Mouse (Mus musculus) midbrain, embryonic 12.5 days (tissue): ENCODE results near the gene Srsf2. TPM values are rescaled to one million over a fixed set of nuclear protein-coding genes. Genes with fewer than 3 reads are reported as not detected.
"Not testable (repeated sequence)": the region's sequence is repeated elsewhere in the genome, so short reads cannot be mapped to it uniquely, and the experiment has no call there.

Experiments used
- ATAC-seq: fragments of 200-750 bp; cut with Nextera tagmentation; 2 replicates; pipeline ENCODE4 v1.8.0; 2017; ENCODE audit warnings: low read depth, moderate TSS enrichment, moderate library complexity; ENCODE audit not compliant: low FRiP score
- H3K27ac ChIP-seq: fragments of 300-500 bp; sonication (generic); replicated peaks from 2 replicates; pipeline ENCODE4 v1.5.1; 2016; ENCODE audit warnings: mild to moderate bottlenecking
- H3K27me3 ChIP-seq: fragments of 300-500 bp; sonication (generic); 2 replicates; pipeline ENCODE4 v1.6.1; 2016; ENCODE audit warnings: mild to moderate bottlenecking
- H3K36me3 ChIP-seq: fragments of 300-500 bp; sonication (generic); 2 replicates; pipeline ENCODE4 v1.6.1; 2016
- H3K4me1 ChIP-seq: fragments of 300-500 bp; sonication (generic); 2 replicates; pipeline ENCODE4 v1.6.1; 2016
- H3K4me2 ChIP-seq: fragments of 300-500 bp; sonication (generic); replicated peaks from 2 replicates; pipeline ENCODE4 v1.6.1; 2016; ENCODE audit warnings: mild to moderate bottlenecking, moderate library complexity
- H3K4me3 ChIP-seq: fragments of 300-500 bp; sonication (generic); 2 replicates; pipeline ENCODE4 v1.5.1; 2016; ENCODE audit warnings: mild to moderate bottlenecking
- H3K9ac ChIP-seq: fragments of 300-500 bp; sonication (generic); replicated peaks from 2 replicates; pipeline ENCODE4 v1.6.1; 2016; ENCODE audit warnings: mild to moderate bottlenecking, moderate library complexity
- H3K9me3 ChIP-seq: fragments of 300-500 bp; sonication (generic); 2 replicates; pipeline ENCODE4 v1.6.1; 2016; ENCODE audit warnings: mild to moderate bottlenecking
- WGBS: fragments of 180-500 bp; shearing (Covaris S2); methylation state at CpG from one replicate; pipeline ENCODE4 v1.1.7; 2016; 5-methylcytosine and 5-hydroxymethylcytosine counted together
- polyA plus RNA-seq: library from polyadenylated mRNA; unstranded; fragments of >200 nt; fragmentation: Nextera tagmentation; extraction: Ambion mirVana; gene quantifications from 2 replicates; pipeline ENCODE4 v1.2.1, GENCODE M21; 2016

Srsf2 gene
- 848 and 913 TPM in 2 replicates for polyA plus RNA-seq

- peaks cover 22% of the 10 kb centered on the region for H3K4me1 ChIP-seq
- WGBS = under 1% methylated on average over 62 of the region's 74 CpGs
- ATAC-seq = peak; percentile 86
Observed at GRCm38 (mm10) chr11:116852891-116853511, at the start of gene Srsf2. Gene Srsf2, minus strand, starts transcription at chr11:116853094.

GRCm38 (mm10) chr11:116902588-116902987 lies 49.7 kb upstream of the Srsf2 start:
- H3K27ac ChIP-seq, H3K9ac ChIP-seq, H3K4me2 ChIP-seq, ATAC-seq, H3K36me3 ChIP-seq, H3K9me3 ChIP-seq, H3K4me3 ChIP-seq: not testable (repeated sequence)
- WGBS = 90% methylated on average over 10 of the region's 10 CpGs
- H3K4me1 ChIP-seq = peaks cover 13% of the 10 kb centered on the region
- H3K27me3 ChIP-seq = peaks cover 32% of the 10 kb centered on the region

More at GRCm38 (mm10) chr11:116852891-116853511, at the start of gene Srsf2:
- H3K9ac ChIP-seq = peak within 1 kb of the TSS; percentile 99
- H3K36me3 ChIP-seq = peaks cover 30% of the 10 kb centered on the region
- H3K9me3 ChIP-seq = no peaks in the 10 kb centered on the region
- peak within 1 kb of the TSS; percentile 92 for H3K4me3 ChIP-seq
- H3K27me3 ChIP-seq = no peaks in the 10 kb centered on the region
- peak within 1 kb of the TSS; percentile 84 for H3K4me2 ChIP-seq
- peak within 1 kb of the TSS; percentile 96 for H3K27ac ChIP-seq

DNA sequence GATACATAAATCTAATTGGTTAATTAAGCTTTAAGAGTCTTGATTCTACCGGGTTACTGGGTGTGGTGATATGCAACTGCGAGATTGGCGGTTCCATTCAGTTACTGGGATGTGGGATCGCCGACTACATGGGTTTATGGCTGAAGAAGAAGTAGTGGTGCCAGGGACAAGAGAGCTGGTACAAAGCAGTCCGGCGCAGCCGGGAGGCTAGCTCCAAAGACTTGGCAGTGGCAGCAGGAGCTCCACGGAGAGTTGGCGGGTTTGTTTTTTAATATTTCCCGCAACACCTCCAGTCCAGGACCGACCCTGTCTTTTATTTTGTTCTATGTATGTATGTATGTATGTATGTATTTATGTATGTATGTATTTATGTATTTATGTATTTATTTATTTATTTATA lies 46.4 kb upstream of the Srsf2 start:
- no peak overlapping the region for H3K4me3 ChIP-seq
- no peaks in the 10 kb centered on the region for H3K9me3 ChIP-seq
- WGBS = 92% methylated on average over 12 of the region's 12 CpGs
- no peak overlapping the region for H3K4me2 ChIP-seq
- no peak overlapping the region for H3K27ac ChIP-seq
- no peak for ATAC-seq
- no peak overlapping the region for H3K9ac ChIP-seq
- H3K4me1 ChIP-seq = no peaks in the 10 kb centered on the region
- peaks cover 10% of the 10 kb centered on the region for H3K27me3 ChIP-seq
- H3K36me3 ChIP-seq = no peaks in the 10 kb centered on the region

DNA sequence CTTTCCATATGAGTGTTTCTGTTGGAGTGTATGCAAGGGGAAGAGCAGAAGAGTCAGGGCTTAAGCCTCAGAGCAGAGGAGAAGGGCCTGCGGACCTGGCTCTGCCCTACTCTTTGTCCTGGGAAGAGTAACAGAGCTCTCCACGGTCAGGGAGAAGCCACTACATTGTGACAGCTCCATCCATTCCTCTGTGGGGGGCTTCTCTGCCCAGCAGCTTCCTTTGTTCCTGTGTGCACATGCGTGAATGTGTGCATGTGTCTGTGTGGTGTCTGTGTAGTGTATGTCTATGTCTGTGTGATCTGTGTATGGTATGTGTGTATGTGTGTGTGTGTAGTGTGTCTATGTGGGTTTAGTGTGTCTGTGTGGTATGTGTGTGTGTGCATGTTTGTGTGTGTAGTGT lies 42.5 kb upstream of the Srsf2 start:
- Histone ChIP-seq H3K9ac (no peak overlapping the region), H3K36me3 (no peaks in the 10 kb centered on the region)
- 57% methylated on average over 3 of the region's 3 CpGs for WGBS

GRCm38 (mm10) chr11:116893532-116894442 lies 40.9 kb upstream of the Srsf2 start:
- Histone ChIP-seq H3K4me3 (no peak overlapping the region), H3K27ac (no peak overlapping the region), H3K4me1 (no peaks in the 10 kb centered on the region; the same call in 1 of the 2 replicates), H3K9ac (no peak overlapping the region), H3K9me3 (no peaks in the 10 kb centered on the region), H3K4me2 (no peak overlapping the region), H3K27me3 (no peaks in the 10 kb centered on the region; the same call in 1 of the 2 replicates), H3K36me3 (no peaks in the 10 kb centered on the region)
- 86% methylated on average over 19 of the region's 19 CpGs for WGBS
- ATAC-seq = no peak

More for the DNA sequence above, 42.5 kb upstream of the Srsf2 start:
- no peaks in the 10 kb centered on the region; the same call in 1 of the 2 replicates for H3K4me1 ChIP-seq
- no peak overlapping the region for H3K4me2 ChIP-seq
- H3K27ac ChIP-seq = no peak overlapping the region
- H3K9me3 ChIP-seq = no peaks in the 10 kb centered on the region
- no peak for ATAC-seq
- no peaks in the 10 kb centered on the region; the same call in 1 of the 2 replicates for H3K27me3 ChIP-seq
- no peak overlapping the region for H3K4me3 ChIP-seq

GRCm38 (mm10) chr11:116887136-116887535 lies 34.2 kb upstream of the Srsf2 start:
- Histone ChIP-seq H3K9ac (no peak overlapping the region), H3K9me3 (no peaks in the 10 kb centered on the region), H3K4me3 (no peak overlapping the region), H3K4me1 (peaks cover 8% of the 10 kb centered on the region), H3K27me3 (peaks cover 29% of the 10 kb centered on the region), H3K27ac (no peak overlapping the region), H3K36me3 (no peaks in the 10 kb centered on the region), H3K4me2 (no peak overlapping the region)
- WGBS = 61% methylated on average over 5 of the region's 5 CpGs
- no peak for ATAC-seq

DNA sequence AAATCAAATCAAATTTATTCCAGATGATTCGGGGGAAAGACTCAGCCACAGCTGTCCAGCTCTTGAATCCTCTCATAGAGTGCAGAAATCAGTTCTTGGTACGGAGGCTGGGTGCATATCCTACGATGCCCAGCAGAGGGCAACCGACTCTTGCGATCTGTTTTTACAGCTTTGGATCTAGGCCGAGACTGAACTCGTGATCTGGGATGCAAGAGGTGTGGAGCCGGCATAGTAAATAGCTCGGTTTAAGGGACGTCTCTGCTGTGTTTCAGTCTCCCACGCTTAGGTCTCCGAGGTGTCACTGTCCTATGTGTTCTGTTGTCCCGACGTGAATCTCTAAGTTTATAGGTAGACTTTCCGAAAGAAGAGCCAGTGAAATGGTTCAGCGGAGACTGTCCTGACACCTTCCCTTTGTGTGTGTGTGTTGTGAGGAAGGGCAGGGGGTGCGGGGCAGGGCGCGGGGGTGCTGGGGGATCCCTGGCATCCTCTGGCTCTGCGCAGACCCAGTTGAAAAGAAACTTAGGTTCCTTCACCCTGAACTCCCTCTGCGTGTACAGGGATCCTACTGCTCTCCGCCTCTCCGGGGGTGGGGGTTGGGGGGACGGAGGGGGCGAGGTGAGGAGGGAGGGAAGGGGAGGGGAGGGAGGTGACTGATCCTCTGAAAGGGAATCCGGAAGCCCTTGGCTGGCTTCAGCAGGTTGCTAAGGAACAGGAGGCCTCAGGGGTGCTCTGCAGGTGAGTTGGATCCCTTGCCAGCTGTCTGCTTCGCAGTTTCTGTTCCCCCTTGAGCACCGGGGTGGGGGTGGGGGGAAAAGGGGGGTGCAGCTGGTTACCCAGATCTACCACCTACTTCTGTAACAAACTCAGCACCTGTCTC lies 32.6 kb upstream of the Srsf2 start:
- H3K4me1 ChIP-seq = peaks cover 8% of the 10 kb centered on the region
- H3K9ac ChIP-seq = peak overlapping the region; percentile 24; the same call in 1 of the 2 replicates
- no peak overlapping the region for H3K27ac ChIP-seq
- H3K36me3 ChIP-seq = no peaks in the 10 kb centered on the region
- no peak for ATAC-seq
- peak overlapping the region; percentile 41 for H3K4me2 ChIP-seq
- no peaks in the 10 kb centered on the region for H3K9me3 ChIP-seq
- H3K27me3 ChIP-seq = peaks cover 29% of the 10 kb centered on the region
- 3% methylated on average over 27 of the region's 28 CpGs for WGBS
- H3K4me3 ChIP-seq = peak overlapping the region; percentile 19

DNA sequence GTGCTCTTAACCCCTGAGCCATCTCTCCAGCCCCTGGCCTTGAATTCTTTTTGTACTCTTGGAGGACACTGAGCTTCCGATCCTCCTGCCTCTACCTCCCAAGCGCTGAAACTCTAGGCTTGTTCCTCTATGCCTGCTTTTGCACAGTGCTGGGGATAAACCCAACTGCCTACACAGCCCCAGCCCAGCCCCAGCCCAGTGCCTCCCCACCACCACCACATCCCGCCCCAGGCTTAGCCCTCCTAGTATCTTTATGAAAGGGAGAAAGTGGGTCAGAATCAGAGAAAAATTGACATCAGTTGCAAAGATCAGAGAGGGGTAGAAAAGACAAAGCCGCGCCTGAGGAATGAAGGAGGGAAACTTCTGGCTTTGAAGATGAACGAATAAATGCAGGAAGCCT lies 31.2 kb upstream of the Srsf2 start:
- Histone ChIP-seq H3K9me3 (no peaks in the 10 kb centered on the region), H3K4me2 (no peak overlapping the region), H3K9ac (no peak overlapping the region), H3K4me1 (peaks cover 8% of the 10 kb centered on the region), H3K27me3 (peaks cover 29% of the 10 kb centered on the region), H3K27ac (no peak overlapping the region), H3K4me3 (no peak overlapping the region), H3K36me3 (no peaks in the 10 kb centered on the region)
- no peak for ATAC-seq
- 82% methylated on average over 6 of the region's 6 CpGs for WGBS

DNA sequence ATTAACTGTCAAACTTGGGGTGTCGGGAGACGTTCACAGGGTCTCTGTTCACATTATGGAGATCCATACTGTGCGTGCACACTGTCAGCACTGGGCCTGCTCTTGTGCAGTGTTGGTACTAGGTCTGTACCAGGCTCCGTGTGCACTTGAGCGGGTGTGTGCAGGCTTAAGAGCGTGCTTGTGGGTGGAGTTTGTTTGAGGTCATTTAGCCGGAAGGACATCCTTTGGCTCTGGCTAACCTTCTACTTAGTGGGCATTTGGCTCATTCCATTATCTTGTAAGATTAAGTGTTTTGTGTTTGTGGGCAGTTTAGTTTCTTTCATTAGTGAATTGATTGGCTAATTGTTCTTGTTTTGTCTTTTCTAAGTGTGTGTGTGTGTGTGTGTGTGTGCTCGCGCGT lies 29.6 kb upstream of the Srsf2 start:
- Histone ChIP-seq H3K9ac (no peak overlapping the region), H3K27me3 (peaks cover 23% of the 10 kb centered on the region), H3K27ac (no peak overlapping the region), H3K4me2 (no peak overlapping the region), H3K36me3 (no peaks in the 10 kb centered on the region), H3K4me1 (peaks cover 8% of the 10 kb centered on the region), H3K4me3 (no peak overlapping the region), H3K9me3 (no peaks in the 10 kb centered on the region)
- WGBS = 82% methylated on average over 10 of the region's 10 CpGs
- no peak for ATAC-seq

- Histone ChIP-seq H3K27me3 (peaks cover 18% of the 10 kb centered on the region), H3K4me1 (peaks cover 8% of the 10 kb centered on the region), H3K36me3 (no peaks in the 10 kb centered on the region), H3K4me3 (no peak overlapping the region), H3K27ac (no peak overlapping the region), H3K9ac (no peak overlapping the region), H3K4me2 (no peak overlapping the region), H3K9me3 (no peaks in the 10 kb centered on the region)
- 64% methylated on average over 5 of the region's 5 CpGs for WGBS
- ATAC-seq = no peak
Observed at GRCm38 (mm10) chr11:116881440-116881839, 28.5 kb upstream of the Srsf2 start.

DNA sequence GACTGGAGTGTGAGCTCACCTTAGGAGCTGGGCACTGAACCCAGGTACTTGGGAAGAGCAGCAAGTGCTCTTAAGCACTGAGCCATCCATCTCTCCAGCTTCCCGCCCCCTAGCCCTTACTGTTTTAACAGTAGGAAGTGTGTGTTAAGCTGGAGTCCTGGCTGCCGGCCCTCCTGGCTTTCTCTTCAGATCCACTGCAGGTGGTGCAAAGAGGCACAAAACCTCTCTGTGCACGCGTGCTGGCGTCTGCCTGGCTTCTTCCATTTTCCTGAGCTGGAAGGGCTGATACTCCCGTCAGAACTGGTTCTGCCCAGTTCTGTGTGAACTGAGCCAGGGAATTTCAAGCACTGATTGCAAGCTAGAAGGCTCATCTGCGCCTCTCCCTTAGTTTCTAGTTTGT lies 27.9 kb upstream of the Srsf2 start:
- H3K4me2 ChIP-seq = no peak overlapping the region
- no peak overlapping the region for H3K9ac ChIP-seq
- H3K36me3 ChIP-seq = no peaks in the 10 kb centered on the region
- 62% methylated on average over 7 of the region's 7 CpGs for WGBS
- no peak for ATAC-seq
- no peaks in the 10 kb centered on the region for H3K9me3 ChIP-seq
- H3K27ac ChIP-seq = no peak overlapping the region
- no peak overlapping the region for H3K4me3 ChIP-seq
- H3K4me1 ChIP-seq = peaks cover 5% of the 10 kb centered on the region
- peaks cover 12% of the 10 kb centered on the region; the same call in 1 of the 2 replicates for H3K27me3 ChIP-seq
